Mouse (Mus musculus): Measurements from ENCODE around the gene Gm10778.
A peak's percentile ranks its signal among the peaks of the same experiment; 100 is the strongest.
"Not testable (repeated sequence)": the region's sequence is repeated elsewhere in the genome, so short reads cannot be mapped to it uniquely, and the experiment has no call there.

The Gm10778 gene

GRCm38 (mm10) chr10:81628390-81628789, 20.5 kb upstream of the Gm10778 start, which contains the start of gene Ankrd24:
TSS of gene Ankrd24 (plus strand) at chr10:81628540.
- DNase-seq, result no peak

- peak; percentile 91 for DNase-seq
These were observed 15.4 kb upstream of the Gm10778 start for GRCm38 (mm10) chr10:81633253-81634099.

- no peak for DNase-seq
These were observed 12.5 kb upstream of the Gm10778 start for GRCm38 (mm10) chr10:81636338-81636737.

- no peak for DNase-seq
These were observed 10.8 kb upstream of the Gm10778 start for GRCm38 (mm10) chr10:81638101-81638500.

GRCm38 (mm10) chr10:81640825-81641224, 8.0 kb upstream of the Gm10778 start:
- not testable (repeated sequence) for DNase-seq

GRCm38 (mm10) chr10:81641566-81641965, 7.3 kb upstream of the Gm10778 start:
- no peak for DNase-seq

- no peak for DNase-seq
These were observed 6.7 kb upstream of the Gm10778 start for GRCm38 (mm10) chr10:81641978-81642647.

- DNase-seq, result no peak
These were observed 6.0 kb upstream of the Gm10778 start for GRCm38 (mm10) chr10:81642648-81643448.

- DNase-seq, result peak; percentile 97
These were observed 5.3 kb upstream of the Gm10778 start for GRCm38 (mm10) chr10:81643449-81644055.

- DNase-seq, result no peak
These were observed 4.7 kb upstream of the Gm10778 start for GRCm38 (mm10) chr10:81644162-81644561.

GRCm38 (mm10) chr10:81644716-81645115, 4.1 kb upstream of the Gm10778 start:
- DNase-seq, result no peak

- DNase-seq, result no peak
These were observed 3.5 kb upstream of the Gm10778 start for GRCm38 (mm10) chr10:81645391-81645790.

- peak; percentile 5 for DNase-seq
These were observed 2.8 kb upstream of the Gm10778 start for GRCm38 (mm10) chr10:81646015-81646555.

- no peak for DNase-seq
These were observed 6.3 kb downstream of the Gm10778 start for GRCm38 (mm10) chr10:81655178-81655577.

GRCm38 (mm10) chr10:81656174-81656573, 7.3 kb downstream of the Gm10778 start:
- DNase-seq, result no peak

- DNase-seq, result not testable (repeated sequence)
These were observed 38.3 kb downstream of the Gm10778 start for GRCm38 (mm10) chr10:81687114-81687513.

- DNase-seq, result not testable (repeated sequence)
These were observed 55.9 kb downstream of the Gm10778 start, which contains the start of gene Zfp433 for GRCm38 (mm10) chr10:81704531-81705301. TSS of gene Zfp433 (plus strand) at chr10:81704825.

Measured in right cerebral cortex, adult 18-20 months (tissue).